Mouse (Mus musculus): ENCODE data around the gene Fut2.

The Fut2 gene

GRCm38 (mm10) chr7:45644183-45644582 is 22.0 kb downstream of the Fut2 start:
- in situ Hi-C loops (cut with MboI; ENCODE audit: unreplicated experiment in 2 of 2): no loop called here

DNA sequence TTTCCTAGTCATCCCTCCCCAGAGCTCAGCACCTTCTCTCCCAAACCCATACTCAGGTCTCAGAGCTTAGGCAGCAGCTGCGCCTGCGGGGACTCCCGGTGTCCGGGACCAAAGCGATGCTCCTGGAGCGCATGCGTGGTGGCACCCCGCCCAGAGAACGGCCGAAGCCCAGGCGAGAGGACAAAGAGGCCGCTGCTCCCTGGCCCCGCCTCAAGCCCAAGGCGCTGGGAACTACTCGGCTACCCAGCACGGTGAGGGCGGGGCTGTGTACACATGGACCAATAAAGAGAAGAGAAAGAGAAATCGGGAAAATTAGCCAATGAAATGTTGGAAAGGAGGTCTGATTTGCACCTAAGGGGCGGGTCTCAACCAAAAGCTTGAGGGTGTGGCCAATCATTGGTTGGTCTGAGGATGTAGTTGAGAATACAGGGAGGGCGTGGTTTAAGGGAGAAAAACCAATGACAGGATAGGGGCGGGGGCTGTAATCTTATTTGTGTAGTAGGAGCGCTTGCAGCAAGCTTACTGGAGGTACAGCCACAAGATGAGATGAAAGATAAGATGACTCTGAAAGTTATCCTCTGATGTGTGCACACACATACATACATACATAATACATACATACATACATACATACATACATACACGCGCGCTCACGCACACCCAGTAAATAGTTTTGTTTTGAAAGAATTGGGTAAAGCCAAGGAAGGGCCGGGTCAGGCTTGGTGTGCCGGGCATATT is 22.6 kb downstream of the Fut2 start:
- in situ Hi-C loops (cut with MboI; ENCODE audit: unreplicated experiment in 2 of 2): no loop called here

DNA sequence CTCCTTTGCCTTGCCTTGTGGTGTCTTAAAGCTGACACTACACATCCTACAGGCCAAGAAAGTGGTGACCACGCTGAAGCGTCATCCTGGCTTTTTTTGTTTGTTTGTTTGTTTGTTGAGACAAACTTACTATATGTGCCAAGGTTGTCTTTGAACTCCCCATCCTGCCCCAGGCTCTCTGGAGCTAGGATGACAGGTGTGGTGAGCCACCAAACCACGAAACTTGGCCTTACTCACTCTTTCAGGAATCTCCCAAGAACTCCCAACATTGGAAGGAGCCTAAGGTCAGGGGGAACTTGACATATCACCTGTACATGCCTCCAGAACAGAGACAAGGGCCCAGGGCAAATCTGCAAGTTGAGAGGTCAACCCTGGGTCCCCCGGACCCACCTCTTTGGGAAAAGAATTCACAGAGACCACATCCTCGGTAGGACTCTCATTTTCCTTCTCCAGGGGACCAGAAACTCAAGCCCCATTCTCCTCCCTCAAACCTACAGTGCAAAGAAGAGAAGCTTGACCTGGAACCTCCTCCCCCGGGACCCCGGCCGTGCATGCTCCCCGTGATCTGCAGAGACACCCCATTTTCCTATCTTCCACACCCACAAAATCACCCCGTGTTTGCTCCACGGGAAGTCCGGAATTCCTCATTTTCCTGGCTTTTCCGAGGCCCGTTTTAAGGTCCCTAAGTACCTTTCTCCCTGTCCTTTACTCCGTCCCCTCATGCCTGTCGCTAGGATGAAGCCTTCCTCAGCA is 23.5 kb downstream of the Fut2 start:
- in situ Hi-C loops (cut with MboI; ENCODE audit: unreplicated experiment in 2 of 2): no loop called here

- in situ Hi-C loops (cut with MboI; ENCODE audit: unreplicated experiment in 2 of 2): no loop called here
Measured at GRCm38 (mm10) chr7:45642083-45642482, 24.1 kb downstream of the Fut2 start.

GRCm38 (mm10) chr7:45641391-45642040 is 24.7 kb downstream of the Fut2 start:
- in situ Hi-C loops (cut with MboI; ENCODE audit: unreplicated experiment in 2 of 2): no loop called here

DNA sequence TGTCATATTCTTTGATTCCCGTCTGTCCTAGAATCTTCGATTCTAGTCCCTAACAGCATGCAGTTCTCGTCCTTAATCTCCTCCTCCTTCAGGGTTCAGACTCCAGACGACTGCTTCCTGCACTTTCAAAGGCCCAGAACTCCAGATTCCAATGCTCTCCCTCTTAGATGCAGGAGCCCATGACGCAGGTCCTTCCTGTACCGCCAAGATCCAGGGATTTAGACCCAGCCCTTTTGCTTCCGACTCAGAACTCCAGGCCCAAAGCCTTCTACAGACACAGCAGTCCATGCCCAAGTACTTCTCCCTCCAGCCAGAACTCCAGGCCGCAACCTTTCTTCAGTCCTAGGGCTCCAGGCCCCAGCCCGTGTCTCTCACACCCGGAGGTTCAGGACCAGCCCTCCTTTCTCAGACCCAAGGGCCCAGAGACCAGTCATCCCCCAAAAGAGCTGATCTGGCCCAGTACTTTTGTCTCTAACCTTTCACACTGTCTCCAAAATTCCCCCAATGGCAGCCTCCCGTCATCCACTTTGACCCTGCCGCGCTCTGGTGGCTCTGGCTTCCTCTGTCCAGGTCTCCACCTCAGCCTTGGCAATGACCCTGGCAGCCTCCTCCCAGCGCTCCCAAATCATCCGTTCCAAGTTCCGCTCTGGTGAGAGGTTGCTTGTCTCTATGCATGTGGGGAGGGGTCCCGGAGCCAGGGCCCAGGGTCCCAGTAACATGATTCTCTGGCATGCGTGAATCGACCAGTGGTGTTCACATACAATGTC is 25.8 kb downstream of the Fut2 start:
- in situ Hi-C loops (cut with MboI; ENCODE audit: unreplicated experiment in 2 of 2): no loop called here

DNA sequence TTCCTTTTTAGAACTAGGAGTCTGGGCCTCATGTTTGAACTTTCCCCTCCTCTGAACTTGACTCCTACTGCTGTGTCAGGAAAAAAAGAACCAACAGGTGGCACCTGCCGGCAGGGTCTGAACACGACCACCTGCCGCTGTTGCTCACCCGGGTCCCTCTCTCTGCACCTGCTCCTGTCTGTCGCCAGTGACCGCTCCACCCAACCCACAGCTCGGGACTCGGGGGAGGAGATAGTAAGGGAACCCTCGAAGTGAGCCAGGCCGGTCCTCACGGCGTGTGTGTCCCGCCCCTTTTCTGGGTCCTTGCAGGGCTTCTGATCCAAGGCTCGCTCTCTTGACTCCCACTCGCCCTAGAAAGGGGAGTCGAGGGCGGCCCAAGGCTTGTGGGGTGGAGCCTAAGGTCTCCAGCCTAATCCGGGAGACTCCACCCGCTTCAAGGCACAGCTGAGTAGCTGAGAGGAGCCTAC is 26.6 kb downstream of the Fut2 start, which contains the start of gene Mamstr:
TSS of gene Mamstr (plus strand) at position 417 of the 467 bp plus-strand sequence.
- in situ Hi-C loops (cut with MboI; ENCODE audit: unreplicated experiment in 2 of 2): no loop called here

- in situ Hi-C loops (cut with MboI; ENCODE audit: unreplicated experiment in 2 of 2): no loop called here
Measured at GRCm38 (mm10) chr7:45638623-45639401, 27.4 kb downstream of the Fut2 start.

DNA sequence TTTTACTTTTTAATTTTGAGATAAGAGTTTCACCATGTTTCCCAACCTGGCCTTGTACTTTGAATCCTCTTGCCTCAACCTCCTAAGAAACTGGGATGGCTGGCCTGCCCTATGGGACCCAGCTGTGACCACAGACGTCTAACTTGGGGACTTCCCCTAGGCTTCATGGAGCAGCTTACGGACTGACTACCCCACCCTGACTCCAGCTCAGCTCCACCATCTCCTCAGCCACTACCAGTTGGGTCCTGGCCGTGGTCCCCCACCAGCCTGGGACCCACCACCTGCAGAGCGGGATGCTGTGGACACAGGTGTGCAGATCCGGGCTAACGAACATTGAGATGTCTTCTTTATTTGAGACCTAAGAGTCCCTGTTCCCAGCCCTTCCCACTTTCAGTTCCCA is 28.5 kb downstream of the Fut2 start:
- in situ Hi-C loops (cut with MboI; ENCODE audit: unreplicated experiment in 2 of 2): no loop called here

- in situ Hi-C loops (cut with MboI; ENCODE audit: unreplicated experiment in 2 of 2): no loop called here
Measured at GRCm38 (mm10) chr7:45635711-45636688, 30.2 kb downstream of the Fut2 start.

DNA sequence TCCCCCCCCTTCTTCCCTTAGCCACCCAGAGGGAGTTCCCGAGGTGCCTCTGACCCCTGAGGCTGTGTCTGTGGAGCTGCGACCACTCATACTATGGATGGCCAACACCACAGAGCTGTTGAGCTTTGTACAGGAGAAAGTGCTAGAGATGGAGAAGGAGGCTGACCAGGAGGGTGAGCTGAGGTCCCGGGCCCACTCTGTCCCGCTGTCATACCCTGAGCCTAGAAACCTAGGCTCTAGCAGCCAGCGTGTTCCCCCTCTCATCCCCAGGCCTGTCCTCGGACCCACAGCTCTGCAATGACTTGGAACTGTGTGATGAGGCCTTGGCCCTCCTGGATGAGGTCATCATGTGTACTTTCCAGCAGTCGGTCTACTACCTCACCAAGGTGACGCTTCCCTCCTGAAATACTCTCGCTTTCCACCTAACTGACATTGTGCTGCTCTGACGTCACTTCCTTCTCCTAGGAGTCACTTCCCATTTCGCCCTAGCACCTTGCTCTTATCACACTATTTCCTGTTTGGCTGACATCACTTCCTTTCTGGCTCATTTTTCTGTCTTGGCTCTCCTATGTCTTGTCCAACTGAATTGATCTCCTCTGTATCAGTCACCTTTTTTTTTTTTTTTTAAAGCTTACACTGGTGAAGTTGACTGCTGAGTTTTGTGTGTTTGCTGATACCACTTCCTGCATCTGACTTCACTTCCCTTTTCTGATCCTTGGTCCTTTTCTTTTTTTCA is 31.1 kb downstream of the Fut2 start:
- in situ Hi-C loops (cut with MboI; ENCODE audit: unreplicated experiment in 2 of 2): no loop called here

- in situ Hi-C loops (cut with MboI; ENCODE audit: unreplicated experiment in 2 of 2): no loop called here
Measured at GRCm38 (mm10) chr7:45632499-45632898, 33.7 kb downstream of the Fut2 start.

DNA sequence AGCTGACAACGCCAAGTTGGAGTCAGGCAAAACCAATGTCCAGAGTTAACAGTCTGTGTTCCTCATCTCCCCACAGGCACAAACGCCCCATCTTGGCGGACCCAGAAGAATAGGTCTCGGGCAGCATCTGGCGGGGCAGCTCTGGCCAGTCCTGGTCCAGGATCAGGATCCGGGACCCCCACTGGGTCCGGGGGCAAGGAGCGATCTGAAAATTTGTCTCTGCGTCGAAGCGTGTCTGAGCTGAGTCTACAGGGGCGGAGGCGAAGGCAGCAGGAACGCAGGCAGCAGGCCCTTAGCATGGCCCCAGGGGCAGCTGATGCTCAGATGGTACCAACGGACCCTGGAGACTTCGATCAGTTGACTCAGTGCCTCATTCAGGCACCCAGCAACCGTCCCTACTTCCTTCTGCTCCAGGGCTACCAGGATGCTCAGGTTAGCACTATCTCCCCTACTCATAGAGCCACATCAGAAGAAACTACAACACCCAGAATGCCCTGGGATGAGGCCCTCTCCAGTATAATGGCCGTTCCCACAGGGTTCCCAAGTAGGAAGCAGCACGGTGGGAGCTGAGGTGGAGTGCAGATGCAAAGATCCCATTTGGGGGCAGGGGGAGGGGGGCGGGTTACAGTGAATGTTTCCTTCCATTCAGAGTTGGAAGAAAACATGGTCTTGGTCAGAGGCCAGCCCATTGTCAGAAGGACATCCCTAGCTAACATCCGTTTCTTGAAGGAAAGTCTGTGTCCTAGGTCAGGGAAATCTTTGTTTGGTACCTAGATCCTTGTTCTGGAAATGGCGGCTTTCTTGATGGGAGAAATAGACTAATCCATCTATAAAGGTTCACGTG is 35.9 kb downstream of the Fut2 start:
- in situ Hi-C loops (cut with MboI; ENCODE audit: unreplicated experiment in 2 of 2): no loop called here

GRCm38 (mm10) chr7:45628364-45629294 is 37.6 kb downstream of the Fut2 start:
- in situ Hi-C loops (cut with MboI; ENCODE audit: unreplicated experiment in 2 of 2): no loop called here

DNA sequence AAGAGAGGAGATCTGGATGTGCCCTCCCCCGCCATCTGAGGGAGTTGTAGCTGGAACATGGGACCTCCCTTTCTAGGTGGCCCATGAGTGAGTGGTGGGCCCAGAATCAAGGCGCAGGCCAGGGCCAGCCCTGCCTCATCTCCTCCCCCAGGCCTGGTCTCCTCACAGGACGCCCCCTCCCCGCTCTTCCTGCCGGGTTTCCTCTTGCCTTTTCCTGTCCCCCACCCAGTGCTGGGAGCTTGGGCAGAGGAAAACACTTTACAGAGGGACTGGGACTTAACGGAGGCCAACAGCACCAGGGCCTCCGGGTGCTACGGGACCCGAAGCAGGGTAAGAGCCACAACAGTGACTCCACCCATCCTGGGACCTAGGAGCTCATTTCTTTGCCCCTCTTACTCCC is 38.9 kb downstream of the Fut2 start, which contains the start of gene Rasip1:
TSS of gene Rasip1 (plus strand) at position 228 of the 400 bp plus-strand sequence.
- in situ Hi-C loops (cut with MboI; ENCODE audit: unreplicated experiment in 2 of 2): no loop called here

- in situ Hi-C loops (cut with MboI; ENCODE audit: unreplicated experiment in 2 of 2): no loop called here
Measured at GRCm38 (mm10) chr7:45626571-45627076, 39.6 kb downstream of the Fut2 start.

Measured in v-Abl transformed pro-B cells (cell line).